Mouse (Mus musculus) spleen, adult 18-20 months (tissue): ENCODE data around the gene Zfp800.

ENCODE experiments used
- DNase-seq, 2 experiments: peaks; one replicate each; pipeline ENCODE4 v3.0.0; 2022; ENCODE audit warnings: mixed read lengths in 2 of 2

Gene Zfp800

DNA sequence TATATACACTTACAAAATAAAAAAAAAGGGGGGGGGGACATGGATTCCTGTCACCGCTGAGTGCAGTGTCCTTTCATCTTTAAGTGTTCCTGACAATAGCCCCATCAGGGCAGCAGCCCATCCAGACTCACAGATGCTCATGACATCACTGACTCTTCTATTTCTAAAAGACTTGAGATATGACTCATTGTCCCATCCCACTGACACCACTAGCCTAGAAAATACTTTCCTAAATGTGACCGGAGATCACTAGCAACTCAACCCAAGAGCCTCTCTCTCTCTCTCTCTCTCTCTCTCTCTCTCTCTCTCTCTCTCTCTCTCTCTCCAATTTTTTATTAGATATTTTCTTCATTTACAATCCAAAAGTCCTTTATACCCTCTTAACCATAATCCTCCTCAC lies 205.9 kb downstream of the Zfp800 start:
- DNase-seq, result no peak
